Mouse (Mus musculus) midbrain, postnatal 0 days (tissue): ENCODE measurements around the gene Vamp5. TPM values are rescaled to one million over a fixed set of nuclear protein-coding genes. Genes with fewer than 3 reads are reported as not detected.

Experiments used
- ATAC-seq: fragments of 200-750 bp; cut with Nextera tagmentation; 2 replicates; pipeline ENCODE4 v1.8.0; 2017; ENCODE audit warnings: moderate number of reproducible peaks, mild to moderate bottlenecking, moderate TSS enrichment, moderate library complexity; ENCODE audit not compliant: low FRiP score
- DNase-seq: peaks from one replicate; pipeline ENCODE4 v3.0.0-alpha.2; 2015; ENCODE audit warnings: low spot score
- H3K27ac ChIP-seq: fragments of 300-500 bp; sonication (generic); 2 replicates; pipeline ENCODE4 v1.5.1; 2014; ENCODE audit warnings: low read depth, mild to moderate bottlenecking, low read length, mixed read lengths
- H3K27me3 ChIP-seq: fragments of 300-500 bp; sonication (generic); 2 replicates; pipeline ENCODE4 v1.6.1; 2014; ENCODE audit warnings: low read length, control low read depth, mixed read lengths; ENCODE audit not compliant: insufficient read depth
- H3K36me3 ChIP-seq: fragments of 300-500 bp; sonication (generic); 2 replicates; pipeline ENCODE4 v1.6.1; 2014; ENCODE audit warnings: low read length, control low read depth, mixed read lengths; ENCODE audit not compliant: insufficient read depth
- H3K4me1 ChIP-seq: fragments of 300-500 bp; sonication (generic); 2 replicates; pipeline ENCODE4 v1.6.1; 2014; ENCODE audit warnings: mild to moderate bottlenecking, control low read depth, antibody characterized with exemption, low read length, mixed read lengths; ENCODE audit not compliant: insufficient read depth
- H3K4me2 ChIP-seq: fragments of 300-500 bp; sonication (generic); 2 replicates; pipeline ENCODE4 v1.6.1; 2014; ENCODE audit warnings: low read depth, mild to moderate bottlenecking, low read length, mixed read lengths; ENCODE audit not compliant: poor library complexity, severe bottlenecking
- H3K4me3 ChIP-seq: fragments of 300-500 bp; sonication (generic); 2 replicates; pipeline ENCODE4 v1.5.1; 2014; ENCODE audit warnings: low read depth, mild to moderate bottlenecking, low read length, moderate library complexity
- H3K9ac ChIP-seq: fragments of 300-500 bp; sonication (generic); replicated peaks from 2 replicates; pipeline ENCODE4 v1.6.1; 2014; ENCODE audit warnings: mild to moderate bottlenecking, low read length, moderate library complexity, mixed read lengths; ENCODE audit not compliant: poor library complexity, severe bottlenecking
- H3K9me3 ChIP-seq: fragments of 300-500 bp; sonication (generic); 2 replicates; pipeline ENCODE4 v1.6.1; 2016; ENCODE audit warnings: low read length, control low read depth
- CTCF ChIP-seq: IDR thresholded peaks from 2 replicates; pipeline ENCODE4 v1.5.1; 2016; ENCODE audit warnings: antibody characterized with exemption, mild to moderate bottlenecking
- WGBS: fragments of 180-500 bp; shearing (Covaris S2); extraction: QIAGEN DNeasy Blood & Tissue Kit; methylation state at CpG from one replicate; pipeline ENCODE4 v1.1.7; 2014; 5-methylcytosine and 5-hydroxymethylcytosine counted together
- polyA plus RNA-seq: library from polyadenylated mRNA; unstranded; fragments of >200 nt; fragmentation: Nextera tagmentation; extraction: Ambion mirVana; gene quantifications from 2 replicates; pipeline ENCODE4 v1.2.1, GENCODE M21; 2015
- total RNA-seq: library from RNA; depleted of rRNA; stranded (reverse); fragments of >200 nt; gene quantifications from 2 replicates; pipeline ENCODE4 v1.2.3, GENCODE M21; 2014; rRNA removed

Vamp5 gene
- total RNA-seq (6.5 and 19.3 TPM in 2 replicates), polyA plus RNA-seq (14.4 and 14.5 TPM in 2 replicates)

DNA sequence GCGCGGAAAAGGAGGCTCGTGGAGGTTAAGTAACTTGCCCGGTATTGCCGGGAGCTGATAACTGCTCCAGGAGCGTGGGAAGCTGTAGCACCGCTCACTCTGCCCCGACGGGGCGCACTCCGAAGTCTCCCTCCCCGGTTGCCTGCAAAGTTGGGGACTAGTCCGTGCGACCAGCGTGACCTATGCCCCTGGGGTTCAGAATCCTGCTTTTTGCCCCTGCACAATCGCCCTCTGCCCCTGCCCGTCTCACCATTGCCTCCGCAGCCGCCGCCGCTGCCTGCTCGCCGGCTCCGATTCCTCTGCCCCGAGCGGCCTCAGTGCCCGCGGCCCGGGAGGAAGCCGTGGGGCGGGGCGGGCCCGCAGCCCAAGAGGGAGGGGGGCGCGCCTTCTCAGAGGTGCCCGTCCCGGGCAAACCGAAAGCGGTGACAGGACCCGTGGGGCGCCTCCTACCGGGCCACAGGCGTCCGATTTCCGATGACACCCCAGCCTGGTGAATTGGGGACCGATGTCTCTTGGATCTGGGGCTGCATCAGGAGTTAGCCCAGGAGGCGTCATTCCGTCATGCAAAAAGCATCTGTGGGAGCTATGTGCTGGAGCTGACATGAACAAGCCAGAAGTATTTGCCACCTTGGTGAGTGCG is at the start of gene Vamp5:
Gene Vamp5 (minus strand): TSS at position 338 of the 640 bp plus-strand sequence.
- 0 out of 2 replicates have a peak, but pooled peaks have one; percentile 44 for ATAC-seq
- 0 out of 2 replicates have a peak within 1 kb of the TSS, but pooled peaks have one; percentile 24 for H3K9ac ChIP-seq
- H3K9me3 ChIP-seq = no peaks in the 10 kb centered on the region
- H3K4me3 ChIP-seq = peak within 1 kb of the TSS; percentile 38
- WGBS = 3% methylated on average over 46 of the region's 49 CpGs
- no peak for DNase-seq
- H3K4me1 ChIP-seq = peaks cover 5% of the 10 kb centered on the region; the same call in 1 of the 2 replicates
- H3K36me3 ChIP-seq = no peaks in the 10 kb centered on the region
- TF ChIP-seq CTCF = no peak; the same call in 1 of the 2 replicates
- H3K27me3 ChIP-seq = peaks cover 16% of the 10 kb centered on the region
- no peak within 1 kb of the TSS for H3K27ac ChIP-seq
- peak within 1 kb of the TSS; percentile 52 for H3K4me2 ChIP-seq

DNA sequence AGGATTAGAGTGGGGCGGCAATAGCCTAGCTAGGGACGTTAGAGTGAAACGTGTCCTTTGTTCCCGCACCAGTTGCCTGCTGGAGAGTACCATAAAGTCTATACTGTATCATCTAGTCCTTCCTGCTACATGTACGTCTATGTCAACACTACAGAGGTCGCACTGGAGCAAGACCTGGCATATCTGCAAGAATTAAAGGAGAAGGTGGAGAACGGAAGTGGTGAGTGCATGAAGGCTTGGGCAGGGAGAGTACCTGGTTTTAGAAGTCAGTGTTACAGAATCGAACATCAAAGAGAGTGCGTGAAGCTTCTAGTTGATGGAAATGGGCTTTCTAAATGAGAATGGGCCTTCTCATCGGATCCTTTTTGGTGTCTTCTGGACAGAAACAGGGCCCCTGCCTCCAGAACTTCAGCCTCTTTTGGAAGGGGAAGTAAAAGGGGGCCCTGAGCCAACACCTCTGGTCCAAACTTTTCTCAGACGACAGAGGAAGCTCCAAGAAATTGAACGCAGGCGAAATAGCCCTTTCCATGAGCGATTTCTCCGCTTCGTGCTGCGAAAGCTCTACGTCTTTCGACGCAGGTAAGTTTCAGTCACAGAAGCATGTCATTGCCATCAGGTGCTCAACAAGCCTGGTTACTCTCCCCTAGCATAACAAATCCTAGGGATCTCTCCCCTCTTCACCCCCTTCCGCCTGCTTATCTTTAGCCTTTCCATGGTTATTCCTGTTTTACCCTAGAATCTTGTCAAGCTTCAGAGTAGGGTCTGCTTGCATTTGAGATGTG is 49.0 kb upstream of the Vamp5 start:
- ATAC-seq (no peak), DNase-seq (no peak)
- peaks cover 46% of the 10 kb centered on the region for H3K36me3 ChIP-seq
- H3K27ac ChIP-seq = no peak overlapping the region
- no peak overlapping the region for H3K4me2 ChIP-seq
- no peak for TF ChIP-seq CTCF
- H3K9ac ChIP-seq = no peak overlapping the region
- 89% methylated on average over 21 of the region's 21 CpGs for WGBS
- no peak overlapping the region for H3K4me3 ChIP-seq
- H3K9me3 ChIP-seq = no peaks in the 10 kb centered on the region
- H3K4me1 ChIP-seq = no peaks in the 10 kb centered on the region
- no peaks in the 10 kb centered on the region for H3K27me3 ChIP-seq

DNA sequence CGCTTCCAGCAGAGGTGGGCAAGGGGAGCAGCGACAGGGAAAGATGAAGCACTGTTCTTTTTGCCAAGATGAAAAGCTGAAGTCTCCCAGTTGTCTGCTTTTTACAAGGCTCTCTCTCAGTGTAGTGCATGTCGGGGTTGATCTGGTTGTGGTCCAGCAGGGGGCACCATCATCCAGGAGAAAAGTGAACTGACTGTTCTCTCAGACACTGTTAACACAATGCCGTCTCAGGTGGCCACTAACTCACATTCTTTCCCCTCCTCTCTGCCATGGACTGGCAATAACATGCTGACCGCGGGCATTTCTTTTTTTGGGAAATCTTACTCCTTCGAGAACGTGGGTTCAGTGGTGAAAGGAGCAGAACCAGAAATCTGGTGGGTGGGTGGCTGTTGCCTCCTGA is 47.8 kb upstream of the Vamp5 start:
- no peak overlapping the region for H3K4me3 ChIP-seq
- H3K36me3 ChIP-seq = peaks cover 51% of the 10 kb centered on the region
- TF ChIP-seq CTCF = peak; percentile 87
- H3K4me2 ChIP-seq = no peak overlapping the region
- no peak overlapping the region for H3K9ac ChIP-seq
- H3K27me3 ChIP-seq = no peaks in the 10 kb centered on the region
- peak; percentile 76 for ATAC-seq
- H3K4me1 ChIP-seq = no peaks in the 10 kb centered on the region
- no peak overlapping the region for H3K27ac ChIP-seq
- no peaks in the 10 kb centered on the region for H3K9me3 ChIP-seq
- WGBS = 34% methylated on average over 8 of the region's 8 CpGs
- DNase-seq = peak; percentile 79

DNA sequence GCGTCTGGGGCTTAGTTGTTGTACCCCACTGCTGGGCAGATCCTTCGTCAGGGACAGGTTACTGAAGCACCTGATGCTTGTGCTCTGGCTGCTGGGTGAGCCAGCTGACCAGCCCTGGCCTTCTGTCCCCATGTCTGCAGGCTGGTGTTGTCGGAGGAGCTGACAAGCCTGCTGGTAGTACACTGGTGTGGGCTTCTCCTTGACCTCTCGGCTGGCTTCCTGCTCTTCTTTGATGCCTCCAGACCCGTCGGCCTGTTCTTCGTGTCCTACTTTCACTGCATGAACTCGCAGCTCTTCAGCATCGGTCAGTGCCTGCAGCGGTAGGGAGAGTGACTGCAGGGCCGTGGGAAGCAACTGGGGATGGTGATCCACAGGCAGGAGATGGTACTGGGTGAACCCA is 45.4 kb upstream of the Vamp5 start:
- 93% methylated on average over 11 of the region's 11 CpGs for WGBS
- H3K9me3 ChIP-seq = no peaks in the 10 kb centered on the region
- no peak for DNase-seq
- H3K4me2 ChIP-seq = no peak overlapping the region
- ATAC-seq = no peak
- no peak for TF ChIP-seq CTCF
- H3K27me3 ChIP-seq = no peaks in the 10 kb centered on the region
- H3K4me3 ChIP-seq = no peak overlapping the region
- H3K36me3 ChIP-seq = peaks cover 52% of the 10 kb centered on the region
- no peaks in the 10 kb centered on the region for H3K4me1 ChIP-seq
- no peak overlapping the region for H3K27ac ChIP-seq
- H3K9ac ChIP-seq = no peak overlapping the region

DNA sequence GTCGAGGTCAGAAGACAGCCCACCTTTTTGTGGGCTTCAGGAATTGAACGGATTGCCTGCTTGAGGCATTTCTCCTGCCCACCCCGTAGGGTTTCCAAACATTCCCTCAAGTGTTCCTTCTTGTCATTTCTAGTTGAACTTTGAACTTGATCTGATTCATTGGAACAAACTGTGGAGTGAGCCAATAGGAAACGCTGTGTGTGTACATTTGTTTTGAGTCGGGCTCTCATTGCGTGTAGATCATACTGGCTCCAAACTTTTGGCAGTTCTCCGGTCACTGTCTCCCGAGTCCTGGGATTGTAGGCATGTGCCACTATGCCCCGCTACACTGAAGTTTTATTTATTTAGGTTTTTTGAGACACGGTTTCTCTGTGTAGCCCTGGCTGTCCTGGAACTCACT is 40.6 kb upstream of the Vamp5 start:
- Histone ChIP-seq H3K4me3 (no peak overlapping the region), H3K4me2 (no peak overlapping the region), H3K9ac (no peak overlapping the region), H3K27ac (no peak overlapping the region), H3K36me3 (peaks cover 47% of the 10 kb centered on the region), H3K4me1 (0 out of 2 replicates have a peak, but pooled peaks cover under 1% of the 10 kb centered on the region), H3K9me3 (no peaks in the 10 kb centered on the region), H3K27me3 (no peaks in the 10 kb centered on the region)
- TF ChIP-seq CTCF = no peak
- DNase-seq (no peak), ATAC-seq (no peak)
- 95% methylated on average over 10 of the region's 10 CpGs for WGBS

DNA sequence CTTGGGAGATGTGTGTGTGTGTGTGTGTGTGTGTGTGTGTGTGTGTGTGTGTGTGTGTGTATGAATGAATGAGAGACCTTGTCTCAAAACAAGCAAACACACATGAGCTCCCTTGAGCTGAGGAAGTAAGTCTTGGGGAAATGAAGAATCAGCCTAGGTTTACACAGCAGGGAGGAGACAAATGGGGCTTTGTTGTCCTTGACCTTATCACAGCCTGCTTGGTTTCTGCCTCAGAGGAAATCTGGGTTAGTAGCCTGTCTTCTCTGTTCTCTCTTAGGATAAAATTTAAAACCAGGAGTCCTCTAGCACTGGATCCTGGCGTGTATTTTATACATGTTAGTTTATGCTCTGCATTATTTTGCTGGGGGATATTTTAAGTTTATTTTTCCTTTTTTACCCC is 39.5 kb upstream of the Vamp5 start:
- peaks cover 36% of the 10 kb centered on the region for H3K36me3 ChIP-seq
- H3K4me3 ChIP-seq = no peak overlapping the region
- H3K4me2 ChIP-seq = no peak overlapping the region
- no peak overlapping the region for H3K27ac ChIP-seq
- no peaks in the 10 kb centered on the region for H3K27me3 ChIP-seq
- no peak for ATAC-seq
- no peak overlapping the region for H3K9ac ChIP-seq
- no peak for DNase-seq
- peaks cover 10% of the 10 kb centered on the region; the same call in 1 of the 2 replicates for H3K4me1 ChIP-seq
- no peak for TF ChIP-seq CTCF
- no peaks in the 10 kb centered on the region for H3K9me3 ChIP-seq
- 91% methylated on average over 1 of the region's 1 CpGs for WGBS
